12 mouse cellular contexts compared by ENCODE assay signal in the genomic region with DNA sequence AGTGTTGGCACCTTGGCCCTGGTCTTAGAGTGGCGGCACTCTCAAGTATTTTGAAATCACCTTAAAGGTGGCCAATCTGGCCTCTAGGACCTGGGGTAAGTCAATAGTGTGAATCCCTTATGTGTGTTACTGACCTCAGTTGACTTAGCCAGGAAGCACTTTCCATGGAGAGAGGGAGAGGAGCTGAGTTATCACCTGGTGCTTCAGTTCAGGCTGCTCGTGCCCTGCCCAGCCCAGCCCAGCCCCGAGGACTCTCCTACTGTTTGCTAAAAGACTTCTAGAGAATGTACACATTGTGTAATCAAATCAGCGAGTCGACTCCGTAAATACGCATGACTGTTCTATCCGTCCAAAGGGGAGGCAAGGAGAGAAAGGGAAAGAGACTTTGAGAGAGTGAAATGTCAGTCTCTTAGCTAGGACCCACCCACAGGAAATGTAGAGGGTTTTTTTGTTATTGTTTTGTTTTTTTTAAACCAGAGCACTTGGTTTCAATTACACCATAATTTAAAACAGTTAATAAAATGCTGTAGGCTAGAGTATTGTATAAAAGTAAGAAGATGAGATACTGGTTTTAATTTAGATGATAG. TPM values are rescaled to one million over a fixed set of nuclear protein-coding genes. Genes with fewer than 3 reads are reported as not detected.
DNase-seq lines count a peak whose midpoint lies in the region; ATAC-seq lines count a peak whose summit lies in the region.
"Had no signal": no experiment of that assay in that cellular context is flagged by ENCODE, and none has a peak within 500 bp of the region (broad histone marks: within the 10 kb centered on the region; RNA-seq: fewer than 3 reads in every experiment).

No protein-coding gene starts in this region.

- H3K27me3 ChIP-seq in hindbrain, embryonic 15.5 days = no peaks in the 10 kb centered on the region
- H3K27me3 ChIP-seq in hindbrain, embryonic 12.5 days = no peaks in the 10 kb centered on the region
- no peaks in the 10 kb centered on the region for H3K27me3 ChIP-seq in embryonic facial prominence, embryonic 12.5 days
- no peaks in the 10 kb centered on the region for H3K27me3 ChIP-seq in limb, embryonic 12.5 days
- no peaks in the 10 kb centered on the region for H3K27me3 ChIP-seq in stomach, embryonic 15.5 days (replicated peaks)

- ATAC-seq in hindbrain, embryonic 15.5 days (ENCODE audit: low FRiP score, low read depth) = no peak
- ATAC-seq in hindbrain, embryonic 12.5 days (ENCODE audit: low FRiP score) = no peak
- ATAC-seq in embryonic facial prominence, embryonic 12.5 days (ENCODE audit: insufficient number of reproducible peaks, insufficient read depth, low FRiP score, low TSS enrichment) = no peak
- no peak for ATAC-seq in limb, embryonic 12.5 days (ENCODE audit: insufficient number of reproducible peaks, insufficient read depth, low FRiP score, low TSS enrichment, low read depth)
- peak; percentile 69 for ATAC-seq in stomach, embryonic 15.5 days (ENCODE audit: insufficient read depth, low FRiP score, low read depth)
- ATAC-seq: forebrain, embryonic 16.5 days had no signal

- H3K9ac ChIP-seq in hindbrain, embryonic 15.5 days = no peak overlapping the region
- no peak overlapping the region for H3K9ac ChIP-seq in hindbrain, embryonic 12.5 days
- H3K9ac ChIP-seq in embryonic facial prominence, embryonic 12.5 days = no peak overlapping the region
- H3K9ac ChIP-seq in limb, embryonic 12.5 days (replicated peaks) = no peak overlapping the region
- no peak overlapping the region for H3K9ac ChIP-seq in stomach, embryonic 15.5 days

- 44% methylated on average over 8 of the region's 8 CpGs for WGBS in hindbrain, embryonic 15.5 days
- 37% methylated on average over 8 of the region's 8 CpGs for WGBS in hindbrain, embryonic 12.5 days
- 22% methylated on average over 8 of the region's 8 CpGs for WGBS in embryonic facial prominence, embryonic 12.5 days
- WGBS in limb, embryonic 12.5 days = 55% methylated on average over 8 of the region's 8 CpGs
- WGBS in stomach, embryonic 15.5 days = 36% methylated on average over 8 of the region's 8 CpGs

- H3K4me2 ChIP-seq in hindbrain, embryonic 15.5 days = 0 out of 2 replicates have a peak overlapping the region, but pooled peaks have one; percentile 11
- H3K4me2 ChIP-seq in hindbrain, embryonic 12.5 days (replicated peaks) = no peak overlapping the region
- peak overlapping the region; percentile 18; the same call in 1 of the 2 replicates for H3K4me2 ChIP-seq in embryonic facial prominence, embryonic 12.5 days (replicated peaks)
- peak overlapping the region; percentile 15; the same call in 1 of the 2 replicates for H3K4me2 ChIP-seq in limb, embryonic 12.5 days
- H3K4me2 ChIP-seq in stomach, embryonic 15.5 days = no peak overlapping the region

- H3K9me3 ChIP-seq in hindbrain, embryonic 15.5 days = no peaks in the 10 kb centered on the region
- H3K9me3 ChIP-seq in hindbrain, embryonic 12.5 days (replicated peaks) = no peaks in the 10 kb centered on the region
- no peaks in the 10 kb centered on the region for H3K9me3 ChIP-seq in embryonic facial prominence, embryonic 12.5 days
- H3K9me3 ChIP-seq in limb, embryonic 12.5 days = no peaks in the 10 kb centered on the region
- no peaks in the 10 kb centered on the region for H3K9me3 ChIP-seq in stomach, embryonic 15.5 days

- no peak for DNase-seq in cerebellum, adult 9-10 months
- no peak for DNase-seq in kidney, adult 9 months
- no peak for DNase-seq in gastrocnemius, adult 8-10 months (ENCODE audit: low spot score in 2 of 2)
- DNase-seq: cerebellum, adult 9-11 months; gastrocnemius, postnatal 25 days; kidney, adult 11 months had no signal

- H3K4me3 ChIP-seq in hindbrain, embryonic 15.5 days = no peak overlapping the region
- no peak overlapping the region for H3K4me3 ChIP-seq in hindbrain, embryonic 12.5 days
- no peak overlapping the region for H3K4me3 ChIP-seq in embryonic facial prominence, embryonic 12.5 days
- H3K4me3 ChIP-seq in limb, embryonic 12.5 days (replicated peaks) = no peak overlapping the region
- H3K4me3 ChIP-seq in stomach, embryonic 15.5 days (replicated peaks) = no peak overlapping the region

- H3K36me3 ChIP-seq in hindbrain, embryonic 15.5 days = no peaks in the 10 kb centered on the region
- H3K36me3 ChIP-seq in hindbrain, embryonic 12.5 days = no peaks in the 10 kb centered on the region
- H3K36me3 ChIP-seq in embryonic facial prominence, embryonic 12.5 days = no peaks in the 10 kb centered on the region
- peaks cover 17% of the 10 kb centered on the region; the same call in 1 of the 2 replicates for H3K36me3 ChIP-seq in limb, embryonic 12.5 days
- no peaks in the 10 kb centered on the region for H3K36me3 ChIP-seq in stomach, embryonic 15.5 days

- no peak overlapping the region for H3K27ac ChIP-seq in hindbrain, embryonic 15.5 days (replicated peaks)
- no peak overlapping the region for H3K27ac ChIP-seq in hindbrain, embryonic 12.5 days
- no peak overlapping the region for H3K27ac ChIP-seq in embryonic facial prominence, embryonic 12.5 days
- H3K27ac ChIP-seq in limb, embryonic 12.5 days = peak overlapping the region; percentile 72; the same call in 1 of the 2 replicates
- H3K27ac ChIP-seq in stomach, embryonic 15.5 days = no peak overlapping the region

- H3K4me1 ChIP-seq in hindbrain, embryonic 15.5 days (replicated peaks) = peaks cover 95% of the 10 kb centered on the region
- H3K4me1 ChIP-seq in hindbrain, embryonic 12.5 days = peaks cover 71% of the 10 kb centered on the region
- peaks cover 82% of the 10 kb centered on the region for H3K4me1 ChIP-seq in embryonic facial prominence, embryonic 12.5 days
- peaks cover 95% of the 10 kb centered on the region for H3K4me1 ChIP-seq in limb, embryonic 12.5 days (replicated peaks)
- H3K4me1 ChIP-seq in stomach, embryonic 15.5 days = peaks cover 33% of the 10 kb centered on the region; the same call in 1 of the 2 replicates

RNA-seq across cellular contexts. Expression of gene Igsf3, which starts 9.6 kb away (rescaled TPM):
- polyA plus RNA-seq in hindbrain, embryonic 15.5 days (2015; fragmentation: Nextera tagmentation; extraction: Ambion mirVana) = 80.2 and 90.6 TPM in 2 replicates
- polyA plus RNA-seq in hindbrain, embryonic 12.5 days (2016; fragmentation: Nextera tagmentation; extraction: Ambion mirVana) = 61.9 and 66.4 TPM in 2 replicates
- polyA plus RNA-seq in embryonic facial prominence, embryonic 12.5 days (2016; fragmentation: Nextera tagmentation; extraction: Ambion mirVana) = 92.3 and 93.3 TPM in 2 replicates
- 95.2 and 104 TPM in 2 replicates for polyA plus RNA-seq in limb, embryonic 12.5 days (2016; fragmentation: Nextera tagmentation; extraction: Ambion mirVana)
- 32.0 and 37.0 TPM in 2 replicates for polyA plus RNA-seq in stomach, embryonic 15.5 days (2015; fragmentation: Nextera tagmentation; extraction: Ambion mirVana)
- 1 to 10 TPM; 3.1 to 4.4 (median 3.4) TPM for total RNA-seq in gastrocnemius, adult 8-10 months (2022)

Comparison
In these comparisons a context has a peak if more than half of its experiments do, and no peak if none do; other contexts are left out.
1. H3K4me2 ChIP-seq: peak in hindbrain, embryonic 15.5 days (single experiment), embryonic facial prominence, embryonic 12.5 days (single experiment) and limb, embryonic 12.5 days (single experiment); none in hindbrain, embryonic 12.5 days (single experiment) and stomach, embryonic 15.5 days (single experiment).